Mouse (Mus musculus) heart, embryonic 11.5 days (tissue): Measurements from ENCODE around the gene Aanat. TPM values are rescaled to one million over a fixed set of nuclear protein-coding genes. Genes with fewer than 3 reads are reported as not detected.

Experiments
- ATAC-seq: fragments of 200-750 bp; cut with Nextera tagmentation; replicated peaks from 2 replicates; pipeline ENCODE4 v1.8.0; 2017; ENCODE audit warnings: moderate library complexity; ENCODE audit not compliant: insufficient number of reproducible peaks, low FRiP score, low TSS enrichment
- H3K27ac ChIP-seq: fragments of 300-500 bp; sonication (generic); 2 replicates; pipeline ENCODE4 v1.5.1; 2014; ENCODE audit warnings: mild to moderate bottlenecking, low read depth, low read length
- H3K27me3 ChIP-seq: fragments of 300-500 bp; sonication (generic); 2 replicates; pipeline ENCODE4 v1.6.1; 2014; ENCODE audit warnings: mild to moderate bottlenecking, low read length, mixed read lengths; ENCODE audit not compliant: control insufficient read depth, insufficient read depth
- H3K36me3 ChIP-seq: fragments of 300-500 bp; sonication (generic); 2 replicates; pipeline ENCODE4 v1.6.1; 2014; ENCODE audit warnings: mild to moderate bottlenecking, low read length, moderate library complexity, mixed read lengths; ENCODE audit not compliant: control insufficient read depth, insufficient read depth
- H3K4me1 ChIP-seq: fragments of 300-500 bp; sonication (generic); 2 replicates; pipeline ENCODE4 v1.6.1; 2014; ENCODE audit warnings: low read length; ENCODE audit not compliant: control insufficient read depth, insufficient read depth
- H3K4me2 ChIP-seq: fragments of 300-500 bp; sonication (generic); 2 replicates; pipeline ENCODE4 v1.6.1; 2014; ENCODE audit warnings: mild to moderate bottlenecking, moderate library complexity
- H3K4me3 ChIP-seq: fragments of 300-500 bp; sonication (generic); 2 replicates; pipeline ENCODE4 v1.5.1; 2014; ENCODE audit warnings: low read depth, low read length
- H3K9ac ChIP-seq: fragments of 300-500 bp; sonication (generic); 2 replicates; pipeline ENCODE4 v1.6.1; 2014; ENCODE audit warnings: mild to moderate bottlenecking, low read depth, low read length, moderate library complexity
- H3K9me3 ChIP-seq: fragments of 300-500 bp; sonication (generic); replicated peaks from 2 replicates; pipeline ENCODE4 v1.6.1; 2016; ENCODE audit warnings: low read length; ENCODE audit not compliant: control insufficient read depth
- WGBS: fragments of 180-500 bp; shearing (Covaris S2); extraction: QIAGEN DNeasy Blood & Tissue Kit; methylation state at CpG from one replicate; pipeline ENCODE4 v1.1.7; 2014; ENCODE audit not compliant: insufficient replicate concordance; 5-methylcytosine and 5-hydroxymethylcytosine counted together
- polyA plus RNA-seq: library from polyadenylated mRNA; unstranded; fragments of >200 nt; fragmentation: Nextera tagmentation; extraction: Ambion mirVana; gene quantifications from 2 replicates; pipeline ENCODE4 v1.2.1, GENCODE M21; 2014

Aanat gene
- polyA plus RNA-seq, 1 experiment from 2014 or later, result not detected

DNA sequence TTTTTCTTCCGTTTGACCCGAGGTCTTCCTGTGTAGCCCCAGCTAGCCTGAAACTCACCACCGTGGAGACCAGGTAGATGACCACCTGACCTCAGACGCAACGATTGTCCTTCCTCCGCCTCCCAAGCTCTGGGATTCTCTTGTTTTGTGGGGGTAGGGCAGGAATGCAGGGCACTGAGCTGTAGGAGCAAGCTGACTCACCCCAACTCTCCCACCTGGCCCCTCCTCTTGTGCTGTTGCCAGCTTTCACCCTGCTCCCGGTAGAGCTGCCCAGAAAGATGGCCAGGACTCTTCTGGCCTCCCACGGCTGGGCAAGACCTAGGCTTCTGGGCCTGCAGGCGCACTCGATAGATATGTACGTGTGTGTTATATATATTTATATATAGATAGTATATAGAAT lies 59.9 kb downstream of the Aanat start:
- H3K4me3 ChIP-seq, result no peak overlapping the region
- H3K27me3 ChIP-seq, result peaks cover 14% of the 10 kb centered on the region
- H3K36me3 ChIP-seq, result no peaks in the 10 kb centered on the region
- no peak for ATAC-seq
- H3K9ac ChIP-seq, result no peak overlapping the region
- WGBS, result 66% methylated on average over 11 of the region's 11 CpGs
- H3K4me1 ChIP-seq, result peaks cover 33% of the 10 kb centered on the region
- H3K4me2 ChIP-seq, result no peak overlapping the region
- no peaks in the 10 kb centered on the region for H3K9me3 ChIP-seq
- no peak overlapping the region for H3K27ac ChIP-seq

DNA sequence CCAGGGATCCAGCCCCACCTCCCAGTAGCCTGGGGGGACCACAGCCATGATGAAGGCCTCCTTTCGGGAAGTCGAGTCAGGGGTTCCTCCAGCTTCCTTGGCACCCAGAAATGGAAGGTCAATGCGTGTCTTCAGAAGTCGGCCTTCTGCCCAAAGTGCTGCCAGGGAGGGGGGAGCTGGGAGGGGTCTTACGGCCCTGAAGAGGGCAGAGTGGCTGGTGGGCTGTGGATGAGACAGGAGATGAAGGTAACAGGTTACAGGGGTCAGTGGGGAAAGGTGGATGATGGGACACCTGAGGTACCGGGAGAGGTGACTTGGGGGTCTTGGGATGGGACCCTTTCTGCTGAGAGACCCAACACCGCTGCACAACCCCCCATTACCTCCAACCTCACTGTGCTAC lies 60.5 kb downstream of the Aanat start:
- no peak for ATAC-seq
- no peaks in the 10 kb centered on the region for H3K9me3 ChIP-seq
- H3K9ac ChIP-seq, result no peak overlapping the region
- WGBS, result 78% methylated on average over 7 of the region's 7 CpGs
- peaks cover 21% of the 10 kb centered on the region for H3K27me3 ChIP-seq
- peaks cover 33% of the 10 kb centered on the region for H3K4me1 ChIP-seq
- no peaks in the 10 kb centered on the region for H3K36me3 ChIP-seq
- no peak overlapping the region for H3K4me3 ChIP-seq
- no peak overlapping the region for H3K27ac ChIP-seq
- H3K4me2 ChIP-seq, result no peak overlapping the region

Other genes with a start within 250 kb of the Aanat start
- 8.6 and 9.2 TPM in 2 replicates for gene Rnf157, start 173.4 kb upstream of the Aanat start, polyA plus RNA-seq
- 60.6 and 68.3 TPM in 2 replicates for gene Ubald2, start 152.3 kb upstream of the Aanat start, polyA plus RNA-seq
- gene Qrich2, start 120.2 kb upstream of the Aanat start, polyA plus RNA-seq, result 0.31 TPM in 1 of 2 replicates, not detected in the other
- 96.5 and 101 TPM in 2 replicates for gene Prpsap1, start 92.2 kb upstream of the Aanat start, polyA plus RNA-seq
- gene Sphk1, start 55.5 kb upstream of the Aanat start, polyA plus RNA-seq, result 2.1 and 3.0 TPM in 2 replicates
- 14.7 and 17.1 TPM in 2 replicates for gene Ube2o, start 5.0 kb upstream of the Aanat start, polyA plus RNA-seq
- gene Rhbdf2, start 40.6 kb downstream of the Aanat start, polyA plus RNA-seq, result 5.0 and 6.0 TPM in 2 replicates
- gene Prcd, start 67.1 kb downstream of the Aanat start, polyA plus RNA-seq, result 0.35 and 0.92 TPM in 2 replicates
- 1.1 and 1.2 TPM in 2 replicates for gene Cygb, start 67.9 kb downstream of the Aanat start, polyA plus RNA-seq
- not detected in 2 replicates for gene St6galnac1, start 189.1 kb downstream of the Aanat start, polyA plus RNA-seq
- 15.9 and 16.1 TPM in 2 replicates for gene Mxra7, start 241.6 kb downstream of the Aanat start, polyA plus RNA-seq